In genomic region chr6:31096787-31097186, GRCm38 (mm10) we compare ENCODE assay signal across 10 mouse cellular contexts.
A peak's percentile ranks its signal among the peaks of the same experiment; 100 is the strongest.
DNase-seq lines count a peak whose midpoint lies in the region; ATAC-seq and TF ChIP-seq lines count a peak whose summit lies in the region.
"Had no signal": no experiment of that assay in that cellular context is flagged by ENCODE, and none has a peak within 500 bp of the region (broad histone marks: within the 10 kb centered on the region; RNA-seq: fewer than 3 reads in every experiment).

No protein-coding gene starts in this region.

- TF ChIP-seq CTCF in stomach, postnatal 0 days (IDR thresholded peaks at IDR 0.05; ENCODE audit: low read depth), result no peak

- WGBS in heart, embryonic 13.5 days, result 64% methylated on average over 6 of the region's 6 CpGs
- WGBS in embryonic facial prominence, embryonic 13.5 days, result 60% methylated on average over 6 of the region's 6 CpGs
- WGBS in hindbrain, embryonic 13.5 days, result 72% methylated on average over 6 of the region's 6 CpGs
- 82% methylated on average over 6 of the region's 6 CpGs for WGBS in midbrain, embryonic 11.5 days
- whole genome bisulfite sequencing in stomach, postnatal 0 days, result 85% methylated on average over 6 of the region's 6 CpGs

- no peaks in the 10 kb centered on the region for H3K9me3 ChIP-seq in heart, embryonic 13.5 days
- H3K9me3 ChIP-seq in embryonic facial prominence, embryonic 13.5 days, result no peaks in the 10 kb centered on the region
- H3K9me3 ChIP-seq in hindbrain, embryonic 13.5 days, result no peaks in the 10 kb centered on the region
- no peaks in the 10 kb centered on the region for H3K9me3 ChIP-seq in midbrain, embryonic 11.5 days (ENCODE audit: control insufficient read depth, low read length)
- no peaks in the 10 kb centered on the region for H3K9me3 ChIP-seq in stomach, postnatal 0 days (ENCODE audit: control insufficient read depth, low read length)

- H3K27ac ChIP-seq in heart, embryonic 13.5 days (replicated peaks), result peak overlapping the region; percentile 91
- peak overlapping the region; percentile 69; the same call in 1 of the 2 replicates for H3K27ac ChIP-seq in embryonic facial prominence, embryonic 13.5 days
- peak overlapping the region; percentile 78 for H3K27ac ChIP-seq in hindbrain, embryonic 13.5 days
- H3K27ac ChIP-seq in midbrain, embryonic 11.5 days (ENCODE audit: low read depth, low read length), result peak overlapping the region; percentile 69; the same call in 1 of the 2 replicates
- no peak overlapping the region for H3K27ac ChIP-seq in stomach, postnatal 0 days (replicated peaks)

- intact Hi-C loops in heart, postnatal 25 days (cut with DNase I), result no loop called here

- H3K4me3 ChIP-seq in heart, embryonic 13.5 days, result no peak overlapping the region
- H3K4me3 ChIP-seq in embryonic facial prominence, embryonic 13.5 days, result no peak overlapping the region
- H3K4me3 ChIP-seq in hindbrain, embryonic 13.5 days, result no peak overlapping the region
- no peak overlapping the region for H3K4me3 ChIP-seq in midbrain, embryonic 11.5 days (ENCODE audit: low read depth, low read length)
- no peak overlapping the region for H3K4me3 ChIP-seq in stomach, postnatal 0 days (ENCODE audit: low read depth, low read length)

- H3K4me2 ChIP-seq in heart, embryonic 13.5 days, result peak overlapping the region; percentile 48
- H3K4me2 ChIP-seq in embryonic facial prominence, embryonic 13.5 days, result no peak overlapping the region
- H3K4me2 ChIP-seq in hindbrain, embryonic 13.5 days, result no peak overlapping the region
- no peak overlapping the region for H3K4me2 ChIP-seq in midbrain, embryonic 11.5 days
- H3K4me2 ChIP-seq in stomach, postnatal 0 days (replicated peaks; ENCODE audit: low read depth), result no peak overlapping the region

- peaks cover 50% of the 10 kb centered on the region for H3K4me1 ChIP-seq in heart, embryonic 13.5 days
- H3K4me1 ChIP-seq in embryonic facial prominence, embryonic 13.5 days, result peaks cover 23% of the 10 kb centered on the region
- H3K4me1 ChIP-seq in hindbrain, embryonic 13.5 days (replicated peaks), result peaks cover 22% of the 10 kb centered on the region
- peaks cover 10% of the 10 kb centered on the region for H3K4me1 ChIP-seq in midbrain, embryonic 11.5 days (ENCODE audit: control insufficient read depth, insufficient read depth, low read length)
- no peaks in the 10 kb centered on the region for H3K4me1 ChIP-seq in stomach, postnatal 0 days (replicated peaks; ENCODE audit: control insufficient read depth, insufficient read depth)

- peak overlapping the region; percentile 28; the same call in 1 of the 2 replicates for H3K9ac ChIP-seq in heart, embryonic 13.5 days
- H3K9ac ChIP-seq in embryonic facial prominence, embryonic 13.5 days, result no peak overlapping the region
- H3K9ac ChIP-seq in hindbrain, embryonic 13.5 days, result no peak overlapping the region
- no peak overlapping the region; the same call in 1 of the 2 replicates for H3K9ac ChIP-seq in midbrain, embryonic 11.5 days (ENCODE audit: low read length)
- H3K9ac ChIP-seq in stomach, postnatal 0 days (ENCODE audit: low read length), result no peak overlapping the region

- no peak for TF ChIP-seq EP300 in stomach, postnatal 0 days (optimal IDR thresholded peaks at IDR 0.05)

- no peak for ATAC-seq in heart, embryonic 13.5 days (ENCODE audit: extremely low read depth, insufficient number of reproducible peaks, low FRiP score, low TSS enrichment)
- ATAC-seq in embryonic facial prominence, embryonic 13.5 days (ENCODE audit: insufficient number of reproducible peaks, insufficient read depth, low FRiP score, low TSS enrichment, low read depth), result no peak
- no peak for ATAC-seq in hindbrain, embryonic 13.5 days (ENCODE audit: low FRiP score)
- ATAC-seq in midbrain, embryonic 11.5 days (ENCODE audit: low FRiP score), result no peak
- no peak for ATAC-seq in stomach, postnatal 0 days (ENCODE audit: low FRiP score, low TSS enrichment)
- no peak for ATAC-seq in monocyte, adult 5-6 weeks (replicated peaks; ENCODE audit: insufficient number of reproducible peaks, low FRiP score, low TSS enrichment, poor library complexity, severe bottlenecking)
- ATAC-seq: lung, postnatal 0 days had no signal

- DNase-seq in heart, postnatal 25 days (ENCODE audit: low spot score), result no peak
- DNase-seq in midbrain, embryonic 11.5 days (ENCODE audit: low spot score, missing footprints), result no peak
- no peak for DNase-seq in spleen, postnatal 10 days (ENCODE audit: low spot score in 2 of 2)
- DNase-seq in stomach, postnatal 0 days (ENCODE audit: low spot score), result no peak
- DNase-seq: thymus, adult 2 months had no signal

- no peaks in the 10 kb centered on the region for H3K27me3 ChIP-seq in heart, embryonic 13.5 days (replicated peaks)
- no peaks in the 10 kb centered on the region for H3K27me3 ChIP-seq in embryonic facial prominence, embryonic 13.5 days
- no peaks in the 10 kb centered on the region for H3K27me3 ChIP-seq in hindbrain, embryonic 13.5 days
- H3K27me3 ChIP-seq in midbrain, embryonic 11.5 days (ENCODE audit: control insufficient read depth, insufficient read depth, low read length), result no peaks in the 10 kb centered on the region
- H3K27me3 ChIP-seq in stomach, postnatal 0 days (ENCODE audit: control insufficient read depth, insufficient read depth, low read length), result no peaks in the 10 kb centered on the region

- H3K36me3 ChIP-seq in heart, embryonic 13.5 days, result no peaks in the 10 kb centered on the region
- H3K36me3 ChIP-seq in embryonic facial prominence, embryonic 13.5 days, result no peaks in the 10 kb centered on the region
- no peaks in the 10 kb centered on the region for H3K36me3 ChIP-seq in hindbrain, embryonic 13.5 days
- H3K36me3 ChIP-seq in midbrain, embryonic 11.5 days (ENCODE audit: control insufficient read depth, insufficient read depth, low read length), result no peaks in the 10 kb centered on the region
- H3K36me3 ChIP-seq in stomach, postnatal 0 days (ENCODE audit: control insufficient read depth, insufficient read depth, low read length), result no peaks in the 10 kb centered on the region
